Mouse (Mus musculus): Measurements from ENCODE around the gene Gm21366. TPM values are rescaled to one million over a fixed set of nuclear protein-coding genes. Genes with fewer than 3 reads are reported as not detected.
"Not testable (repeated sequence)": the region's sequence is repeated elsewhere in the genome, so short reads cannot be mapped to it uniquely, and the experiment has no call there.

Gm21366 gene
- not detected in 2 replicates for polyA plus RNA-seq (2012; ENCODE audit: insufficient read depth, insufficient read length, missing spikeins)

- H3K4me1 ChIP-seq (ENCODE audit: control insufficient read depth, insufficient read depth, low read length); H3K27ac ChIP-seq (ENCODE audit: insufficient read depth, low read depth, low read length): not testable (repeated sequence)
Observed at GRCm38 (mm10) chrY:22861156-22861555, at the start of gene Gm21366. Gene Gm21366, minus strand, starts transcription at chrY:22861256.

More at GRCm38 (mm10) chrY:22861156-22861555, at the start of gene Gm21366:
- H3K4me3 ChIP-seq (ENCODE audit: insufficient read depth, low read length), result not testable (repeated sequence)

Measured in bone marrow macrophage, adult 2 months (primary cell).